In the genomic region with DNA sequence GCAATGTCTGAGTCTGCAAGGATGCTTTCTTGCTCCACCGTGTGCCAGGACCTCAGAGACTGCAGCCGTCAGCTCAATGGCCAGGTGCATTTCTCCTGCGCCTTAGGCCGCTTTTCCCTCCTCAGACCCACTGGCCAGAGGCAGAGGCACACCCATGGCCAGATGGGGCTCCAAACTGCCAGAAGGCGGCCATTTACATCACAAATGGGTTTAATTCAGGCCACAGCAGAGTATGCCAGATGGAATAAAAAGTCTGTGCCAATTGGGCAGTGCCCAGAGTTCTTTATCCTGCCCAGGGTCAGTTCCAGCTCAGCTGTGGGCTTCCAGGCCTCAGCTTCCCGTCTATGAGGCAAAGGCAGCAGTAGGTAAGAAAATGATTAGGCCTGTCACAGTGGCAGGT, we compare ENCODE assay signal across 9 mouse cellular contexts. TPM values are rescaled to one million over a fixed set of nuclear protein-coding genes. Genes with fewer than 3 reads are reported as not detected.
A peak's percentile ranks its signal among the peaks of the same experiment; 100 is the strongest.
DNase-seq lines count a peak whose midpoint lies in the region; ATAC-seq and TF ChIP-seq lines count a peak whose summit lies in the region.
"Had no signal": no experiment of that assay in that cellular context is flagged by ENCODE, and none has a peak within 500 bp of the region (broad histone marks: within the 10 kb centered on the region; RNA-seq: fewer than 3 reads in every experiment).

No protein-coding gene starts in this region.

- DNase-seq in left cerebral cortex, adult 2 months (ENCODE audit: extremely low spot score in 1 of 2, low spot score in 2 of 2): peak in 1 of 2 experiments; percentile 48
- no peak for DNase-seq in left cerebral cortex, postnatal 36 days (ENCODE audit: low spot score in 2 of 2)
- DNase-seq in brain, embryonic 14.5 days (ENCODE audit: low read depth): peak; percentile 77
- peak; percentile 92 for DNase-seq in cerebellum, adult 9-10 months
- DNase-seq in thymus, adult 2 months: no peak
- DNase-seq in urinary bladder, postnatal 10 days (ENCODE audit: low spot score): no peak

- no peak for TF ChIP-seq CTCF in left cerebral cortex, adult 2 months (IDR thresholded peaks at IDR 0.05)
- no peak for TF ChIP-seq CTCF in brain, embryonic 14.5 days (IDR thresholded peaks at IDR 0.05; ENCODE audit: borderline replicate concordance, extremely low read depth, insufficient read depth, insufficient read length)
- TF ChIP-seq CTCF in thymus, adult 2 months (IDR thresholded peaks at IDR 0.05; ENCODE audit: borderline replicate concordance, control insufficient read depth, extremely low read depth, insufficient read depth, low read length, poor library complexity): no peak

- peak overlapping the region; percentile 67; the same call in 1 of the 2 replicates for H3K27ac ChIP-seq in left cerebral cortex, adult 2 months
- H3K27ac ChIP-seq in intestine, embryonic 15.5 days: peak overlapping the region; percentile 62; the same call in 1 of the 2 replicates
- no peak overlapping the region for H3K27ac ChIP-seq in thymus, adult 2 months (ENCODE audit: control insufficient read depth, insufficient read depth, low read length)
- H3K27ac ChIP-seq: liver, embryonic 14.5 days had no signal

- H3K9ac ChIP-seq in intestine, embryonic 15.5 days: no peak overlapping the region
- H3K9ac ChIP-seq: liver, embryonic 14.5 days had no signal

- peaks cover 58% of the 10 kb centered on the region for H3K36me3 ChIP-seq in intestine, embryonic 15.5 days
- H3K36me3 ChIP-seq in thymus, adult 2 months (ENCODE audit: control insufficient read depth, insufficient read depth, low read length): peaks cover 95% of the 10 kb centered on the region

- intact Hi-C loops in left cerebral cortex, adult 2 months (cut with DNase I): no loop called here
- intact Hi-C loops in left cerebral cortex, postnatal 36 days (cut with DNase I): no loop called here

- WGBS in intestine, embryonic 15.5 days: 90% methylated on average over 6 of the region's 6 CpGs
- 96% methylated on average over 6 of the region's 6 CpGs for WGBS in thymus, adult 2 months

- no peaks in the 10 kb centered on the region for H3K27me3 ChIP-seq in intestine, embryonic 15.5 days (replicated peaks)
- no peaks in the 10 kb centered on the region for H3K27me3 ChIP-seq in thymus, adult 2 months (ENCODE audit: control insufficient read depth, insufficient read depth, low read length)

- no peaks in the 10 kb centered on the region for H3K9me3 ChIP-seq in intestine, embryonic 15.5 days

- no peak for ATAC-seq in intestine, embryonic 15.5 days
- no peak for ATAC-seq in megakaryocyte-erythroid progenitor cell, adult 5-6 weeks (replicated peaks; ENCODE audit: low FRiP score, low TSS enrichment, poor library complexity, severe bottlenecking)

- TF ChIP-seq POLR2A in brain, embryonic 14.5 days (IDR thresholded peaks at IDR 0.05; ENCODE audit: borderline replicate concordance, extremely low read depth, insufficient read depth, insufficient read length, poor library complexity, severe bottlenecking): no peak
- no peak for TF ChIP-seq POLR2A in thymus, adult 2 months (IDR thresholded peaks at IDR 0.05; ENCODE audit: control insufficient read depth, extremely low read depth, insufficient read depth, low read length, poor library complexity)

- H3K4me1 ChIP-seq in intestine, embryonic 15.5 days (replicated peaks): peaks cover 6% of the 10 kb centered on the region; the same call in 1 of the 2 replicates
- H3K4me1 ChIP-seq in thymus, adult 2 months (replicated peaks; ENCODE audit: control insufficient read depth, insufficient read depth, low read length): no peaks in the 10 kb centered on the region

- H3K4me3 ChIP-seq in left cerebral cortex, adult 2 months: no peak overlapping the region
- no peak overlapping the region for H3K4me3 ChIP-seq in intestine, embryonic 15.5 days (replicated peaks)
- no peak overlapping the region for H3K4me3 ChIP-seq in thymus, adult 2 months (ENCODE audit: control insufficient read depth, insufficient read depth, low read length)

- H3K4me2 ChIP-seq in intestine, embryonic 15.5 days (replicated peaks): no peak overlapping the region

RNA-seq across cellular contexts. Expression of gene Myh7b, which starts 29.6 kb away (rescaled TPM):
- 10 to 100 TPM in 1 of 2 experiments, 1 to 10 TPM in 1; 7.1 to 10.9 TPM for total RNA-seq in left cerebral cortex, adult 2 months (2021)
- total RNA-seq in left cerebral cortex, postnatal 36 days (2021): 1 to 10 TPM; 3.8 to 4.2 TPM
- polyA plus RNA-seq in brain, embryonic 14.5 days (2012; rRNA removed): 0.48 and 0.53 TPM in 2 replicates
- 0.72 and 1.2 TPM in 2 replicates for polyA plus RNA-seq in intestine, embryonic 15.5 days (2015; fragmentation: Nextera tagmentation; extraction: Ambion mirVana)
- 0.09 and 1.0 TPM in 2 replicates for polyA plus RNA-seq in thymus, adult 2 months (2012; rRNA removed)
- total RNA-seq in megakaryocyte-erythroid progenitor cell, adult 5-6 weeks (2014; fragmentation: Nextera tagmentation): not detected in 2 replicates
- not detected in 2 replicates for total RNA-seq in megakaryocyte-erythroid progenitor cell, adult 5-6 weeks (2017)

RNA-seq across cellular contexts. Expression of gene Gss, which starts 48.0 kb away (rescaled TPM):
- 10 to 100 TPM; 14.8 to 14.9 TPM for total RNA-seq in left cerebral cortex, adult 2 months (2021)
- total RNA-seq in left cerebral cortex, postnatal 36 days (2021): 10 to 100 TPM; 14.1 to 15.7 TPM
- polyA plus RNA-seq in brain, embryonic 14.5 days (2012; rRNA removed): 10.1 and 11.8 TPM in 2 replicates
- polyA plus RNA-seq in intestine, embryonic 15.5 days (2015; fragmentation: Nextera tagmentation; extraction: Ambion mirVana): 89.4 and 100 TPM in 2 replicates
- 20.6 and 23.2 TPM in 2 replicates for polyA plus RNA-seq in thymus, adult 2 months (2012; rRNA removed)
- 20.2 and 27.0 TPM in 2 replicates for total RNA-seq in megakaryocyte-erythroid progenitor cell, adult 5-6 weeks (2014; fragmentation: Nextera tagmentation)
- total RNA-seq in megakaryocyte-erythroid progenitor cell, adult 5-6 weeks (2017): 18.9 and 23.2 TPM in 2 replicates

RNA-seq across cellular contexts. Expression of gene Trpc4ap, which starts 51.5 kb away (rescaled TPM):
- total RNA-seq in left cerebral cortex, adult 2 months (2021): 100 to 1,000 TPM; 147 to 153 TPM
- 100 to 1,000 TPM; 148 to 149 TPM for total RNA-seq in left cerebral cortex, postnatal 36 days (2021)
- 202 TPM in 2 replicates for polyA plus RNA-seq in brain, embryonic 14.5 days (2012; rRNA removed)
- 113 TPM in 2 replicates for polyA plus RNA-seq in intestine, embryonic 15.5 days (2015; fragmentation: Nextera tagmentation; extraction: Ambion mirVana)
- 489 and 518 TPM in 2 replicates for polyA plus RNA-seq in thymus, adult 2 months (2012; rRNA removed)
- total RNA-seq in megakaryocyte-erythroid progenitor cell, adult 5-6 weeks (2014; fragmentation: Nextera tagmentation): 86.6 and 122 TPM in 2 replicates
- 45.2 and 61.0 TPM in 2 replicates for total RNA-seq in megakaryocyte-erythroid progenitor cell, adult 5-6 weeks (2017)

Comparison
In these comparisons a context has a peak if more than half of its experiments do, and no peak if none do; other contexts are left out.
1. DNase-seq: peak in brain, embryonic 14.5 days (single experiment) and cerebellum, adult 9-10 months (single experiment); none in left cerebral cortex, postnatal 36 days (0 of 2), thymus, adult 2 months (single experiment) and urinary bladder, postnatal 10 days (single experiment).
2. RNA of gene Myh7b, which starts 29.6 kb away (total RNA-seq): 7.1 to 10.9 TPM in left cerebral cortex, adult 2 months and 3.8 to 4.2 TPM in left cerebral cortex, postnatal 36 days; not detected in megakaryocyte-erythroid progenitor cell, adult 5-6 weeks; every median in the first group is over 4 times any median in the second.